Mouse (Mus musculus) C3H10T1/2 (cell line): ENCODE data around the gene Edem1. TPM values are rescaled to one million over a fixed set of nuclear protein-coding genes. Genes with fewer than 3 reads are reported as not detected.

Experiments
- polyA plus RNA-seq, 2 experiments: library from polyadenylated mRNA; unstranded; fragments of >200 nt; fragmentation: generic; extraction: Trizol; gene quantifications; one replicate each; pipeline ENCODE4 v1.2.1; 2012; ENCODE audit warnings: missing spikeins in 2 of 2

The Edem1 gene
- polyA plus RNA-seq: 10 to 100 TPM in 1 of 2 experiments, 1 to 10 TPM in 1; 8.0 to 12.8 TPM

GRCm38 (mm10) chr6:108828234-108828868, at the start of gene Edem1:
TSS of gene Edem1 (plus strand) at chr6:108828641.

DNA sequence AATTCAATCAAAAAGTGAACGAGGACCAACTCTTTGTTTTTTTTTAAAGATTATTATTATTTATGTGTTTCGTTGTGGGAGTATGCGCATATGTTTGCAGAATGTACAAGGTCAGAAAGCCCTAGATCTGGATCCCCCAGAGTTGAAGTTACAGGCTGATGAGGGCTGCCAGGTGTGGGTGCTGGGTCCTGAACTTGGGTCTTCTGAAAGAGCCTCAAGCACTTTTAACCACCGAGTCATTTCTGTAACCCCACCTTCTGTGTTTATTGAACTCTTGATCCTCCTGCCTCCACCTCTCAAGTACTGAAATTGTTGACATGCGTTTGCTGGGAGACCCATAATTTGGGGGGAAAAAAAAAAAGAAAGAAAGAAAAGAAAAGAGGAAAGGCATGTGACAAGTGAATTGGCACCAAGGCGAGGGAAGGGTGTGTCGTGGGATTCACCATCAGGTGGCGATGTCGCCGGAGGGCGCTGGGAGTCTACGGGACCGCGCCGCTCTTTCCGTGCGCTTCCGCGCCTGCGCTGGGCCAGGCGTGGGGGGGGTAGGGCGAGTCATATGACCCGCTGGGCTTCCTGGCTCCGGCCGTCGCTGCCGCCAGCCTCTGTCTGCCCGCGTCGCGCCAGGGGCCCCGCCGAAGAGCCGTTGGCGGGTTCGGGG, 45.8 kb upstream of the Edem1 start, which contains the start of gene Arl8b:
Gene Arl8b, plus strand, starts transcription at position 574 of the 658 bp plus-strand sequence.

Other genes starting within 250 kb of the Edem1 start
- 1 to 10 TPM; 1.9 to 6.1 TPM for gene Bhlhe40, start 168.0 kb upstream of the Edem1 start, polyA plus RNA-seq
- 10 to 100 TPM in 1 of 2 experiments, 1 to 10 TPM in 1; 4.8 to 19.6 TPM for gene Arl8b, start 45.5 kb upstream of the Edem1 start, polyA plus RNA-seq